Mouse (Mus musculus) embryonic facial prominence, embryonic 11.5 days (tissue): Measurements from ENCODE around the gene Sh2d6. TPM values are rescaled to one million over a fixed set of nuclear protein-coding genes. Genes with fewer than 3 reads are reported as not detected.
"Not testable (repeated sequence)": the region's sequence is repeated elsewhere in the genome, so short reads cannot be mapped to it uniquely, and the experiment has no call there.

Experiments
- ATAC-seq: fragments of 200-750 bp; cut with Nextera tagmentation; replicated peaks from 2 replicates; pipeline ENCODE4 v1.8.0; 2017; ENCODE audit warnings: low read depth; ENCODE audit not compliant: insufficient number of reproducible peaks, low FRiP score, low TSS enrichment
- DNase-seq: peaks from one replicate; pipeline ENCODE4 v3.0.0-alpha.2; 2015; ENCODE audit warnings: low spot score
- H3K27ac ChIP-seq: fragments of 300-500 bp; sonication (generic); replicated peaks from 2 replicates; pipeline ENCODE4 v1.5.1; 2014; ENCODE audit warnings: mild to moderate bottlenecking, low read depth, low read length, control low read depth
- H3K27me3 ChIP-seq: fragments of 300-500 bp; sonication (generic); 2 replicates; pipeline ENCODE4 v1.6.1; 2014; ENCODE audit warnings: mild to moderate bottlenecking, low read length, moderate library complexity, mixed read lengths; ENCODE audit not compliant: control insufficient read depth, insufficient read depth
- H3K36me3 ChIP-seq: fragments of 300-500 bp; sonication (generic); replicated peaks from 2 replicates; pipeline ENCODE4 v1.6.1; 2014; ENCODE audit warnings: low read depth, mild to moderate bottlenecking, low read length, moderate library complexity, mixed read lengths; ENCODE audit not compliant: control insufficient read depth, insufficient read depth
- H3K4me1 ChIP-seq: fragments of 300-500 bp; sonication (generic); 2 replicates; pipeline ENCODE4 v1.6.1; 2014; ENCODE audit warnings: low read length, mixed read lengths; ENCODE audit not compliant: control insufficient read depth, insufficient read depth
- H3K4me2 ChIP-seq: fragments of 300-500 bp; sonication (generic); 2 replicates; pipeline ENCODE4 v1.6.1; 2014; ENCODE audit warnings: low read depth, mild to moderate bottlenecking, control low read depth, low read length, moderate library complexity
- H3K4me3 ChIP-seq: fragments of 300-500 bp; sonication (generic); 2 replicates; pipeline ENCODE4 v1.5.1; 2014; ENCODE audit warnings: low read depth, low read length, control low read depth
- H3K9ac ChIP-seq: fragments of 300-500 bp; sonication (generic); replicated peaks from 2 replicates; pipeline ENCODE4 v1.6.1; 2014; ENCODE audit warnings: mild to moderate bottlenecking, control low read depth, low read length
- H3K9me3 ChIP-seq: fragments of 300-500 bp; sonication (generic); replicated peaks from 2 replicates; pipeline ENCODE4 v1.6.1; 2016; ENCODE audit warnings: mild to moderate bottlenecking, low read length, inconsistent platforms, mixed read lengths; ENCODE audit not compliant: control insufficient read depth
- WGBS: fragments of 180-500 bp; shearing (Covaris S2); extraction: QIAGEN DNeasy Blood & Tissue Kit; methylation state at CpG from one replicate; pipeline ENCODE4 v1.1.7; 2014; 5-methylcytosine and 5-hydroxymethylcytosine counted together
- polyA plus RNA-seq: library from polyadenylated mRNA; unstranded; fragments of >200 nt; fragmentation: Nextera tagmentation; extraction: Ambion mirVana; gene quantifications from 2 replicates; pipeline ENCODE4 v1.2.1, GENCODE M21; 2014

Sh2d6 gene
- polyA plus RNA-seq, 1 experiment from 2014 or later, result not detected

GRCm38 (mm10) chr6:72478691-72479090, 42.8 kb downstream of the Sh2d6 start:
- not testable (repeated sequence) for H3K4me1 ChIP-seq, H3K4me3 ChIP-seq, H3K9me3 ChIP-seq, ATAC-seq, H3K9ac ChIP-seq, DNase-seq, H3K4me2 ChIP-seq, H3K27ac ChIP-seq, H3K27me3 ChIP-seq, H3K36me3 ChIP-seq
- 94% methylated on average over 3 of the region's 3 CpGs for WGBS

GRCm38 (mm10) chr6:72477621-72478020, 43.9 kb downstream of the Sh2d6 start:
- ATAC-seq, result no peak
- 85% methylated on average over 3 of the region's 3 CpGs for WGBS
- H3K27ac ChIP-seq, result no peak overlapping the region

DNA sequence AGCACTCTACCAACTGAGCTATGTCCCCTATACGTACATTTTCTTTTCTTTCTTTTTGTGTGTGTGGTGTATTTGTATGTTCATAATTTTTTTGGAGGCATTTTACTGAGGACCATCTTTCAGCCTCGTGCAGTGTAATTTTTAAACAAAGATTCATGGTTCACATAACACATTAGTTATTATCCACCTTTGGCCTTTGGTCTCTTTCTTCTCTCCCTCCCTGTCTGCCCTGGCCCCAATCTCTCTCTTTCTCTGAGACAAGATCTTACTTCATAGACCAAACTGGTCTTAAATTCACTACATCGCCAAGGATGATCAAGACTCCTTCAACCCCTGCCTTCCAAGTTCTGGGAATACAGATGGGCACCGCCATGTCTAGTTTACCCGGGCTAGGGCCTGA, 44.7 kb downstream of the Sh2d6 start:
- 92% methylated on average over 5 of the region's 5 CpGs for WGBS
- H3K27me3 ChIP-seq, result no peaks in the 10 kb centered on the region

More at GRCm38 (mm10) chr6:72477621-72478020, 43.9 kb downstream of the Sh2d6 start:
- no peaks in the 10 kb centered on the region for H3K4me1 ChIP-seq
- no peaks in the 10 kb centered on the region; the same call in 1 of the 2 replicates for H3K9me3 ChIP-seq
- H3K9ac ChIP-seq, result no peak overlapping the region
- no peak overlapping the region for H3K4me3 ChIP-seq
- no peaks in the 10 kb centered on the region for H3K36me3 ChIP-seq
- no peak overlapping the region for H3K4me2 ChIP-seq
- no peak for DNase-seq
- H3K27me3 ChIP-seq, result no peaks in the 10 kb centered on the region

DNA sequence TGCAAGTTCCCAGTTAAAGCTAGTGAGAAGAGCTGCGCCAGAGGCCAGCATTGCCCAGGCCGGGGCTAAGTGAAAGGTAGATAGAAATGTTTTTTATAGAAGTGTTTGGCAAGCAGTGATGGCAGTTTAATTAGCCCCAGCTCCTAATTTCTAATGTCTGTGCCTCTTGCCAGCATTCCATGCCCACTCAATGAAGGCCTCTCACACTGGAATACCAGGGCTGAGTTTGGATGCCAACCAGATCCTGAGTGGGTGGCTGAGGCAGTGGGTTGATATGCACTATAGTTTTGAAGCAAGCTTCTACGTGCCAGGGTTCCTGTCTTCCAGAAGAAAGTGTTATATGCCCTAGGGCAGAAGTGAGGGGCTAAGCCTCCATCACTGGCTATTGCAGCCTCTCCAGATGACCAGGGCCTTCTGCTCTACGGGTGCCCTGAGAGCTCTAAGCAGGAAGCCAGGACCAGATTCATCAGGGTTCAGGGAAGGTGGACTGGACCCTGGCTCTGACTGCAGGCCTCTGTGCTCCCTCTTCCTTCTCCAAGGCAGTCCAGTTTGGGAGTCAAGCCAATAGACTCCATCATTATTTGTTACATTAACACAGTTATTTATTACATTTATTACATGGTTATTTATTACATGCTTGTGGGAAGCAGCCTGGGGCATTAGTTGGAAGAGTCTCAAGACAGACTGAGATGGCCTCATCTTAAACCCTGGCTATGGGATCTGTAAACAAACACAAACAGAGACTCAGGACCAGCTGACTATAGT, 46.1 kb downstream of the Sh2d6 start:
- Histone ChIP-seq H3K4me1 (no peaks in the 10 kb centered on the region), H3K36me3 (no peaks in the 10 kb centered on the region), H3K27me3 (no peaks in the 10 kb centered on the region), H3K4me3 (no peak overlapping the region), H3K27ac (no peak overlapping the region), H3K4me2 (no peak overlapping the region), H3K9ac (no peak overlapping the region), H3K9me3 (no peaks in the 10 kb centered on the region; the same call in 1 of the 2 replicates)
- 79% methylated on average over 4 of the region's 4 CpGs for WGBS
- ATAC-seq, result no peak
- no peak for DNase-seq

More for the DNA sequence above, 44.7 kb downstream of the Sh2d6 start:
- ATAC-seq (no peak), DNase-seq (no peak)
- Histone ChIP-seq H3K9ac (no peak overlapping the region), H3K9me3 (no peaks in the 10 kb centered on the region; the same call in 1 of the 2 replicates), H3K36me3 (no peaks in the 10 kb centered on the region), H3K27ac (no peak overlapping the region), H3K4me3 (no peak overlapping the region), H3K4me1 (no peaks in the 10 kb centered on the region), H3K4me2 (no peak overlapping the region)

GRCm38 (mm10) chr6:72473264-72474041, 48.1 kb downstream of the Sh2d6 start:
- Histone ChIP-seq H3K27me3 (no peaks in the 10 kb centered on the region), H3K4me1 (no peaks in the 10 kb centered on the region), H3K4me3 (no peak overlapping the region), H3K27ac (no peak overlapping the region), H3K9ac (no peak overlapping the region), H3K36me3 (no peaks in the 10 kb centered on the region), H3K9me3 (no peaks in the 10 kb centered on the region), H3K4me2 (no peak overlapping the region)
- 0 out of 2 replicates have a peak, but pooled peaks have one; percentile 70 for ATAC-seq
- 59% methylated on average over 14 of the region's 14 CpGs for WGBS
- DNase-seq, result no peak

- ATAC-seq, result no peak
- H3K27ac ChIP-seq, result no peak overlapping the region
- no peak for DNase-seq
- no peaks in the 10 kb centered on the region for H3K27me3 ChIP-seq
- H3K4me1 ChIP-seq, result no peaks in the 10 kb centered on the region
- 87% methylated on average over 4 of the region's 4 CpGs for WGBS
- no peak overlapping the region for H3K9ac ChIP-seq
- no peak overlapping the region for H3K4me2 ChIP-seq
- H3K4me3 ChIP-seq, result no peak overlapping the region
- H3K9me3 ChIP-seq, result no peaks in the 10 kb centered on the region
- H3K36me3 ChIP-seq, result no peaks in the 10 kb centered on the region
Measured at GRCm38 (mm10) chr6:72466171-72466570, 55.3 kb downstream of the Sh2d6 start.

- Histone ChIP-seq H3K36me3 (no peaks in the 10 kb centered on the region), H3K4me1 (no peaks in the 10 kb centered on the region), H3K9me3 (no peaks in the 10 kb centered on the region), H3K4me2 (no peak overlapping the region), H3K27ac (no peak overlapping the region), H3K4me3 (no peak overlapping the region), H3K27me3 (no peaks in the 10 kb centered on the region), H3K9ac (no peak overlapping the region)
- ATAC-seq (no peak), DNase-seq (no peak)
- WGBS, result 71% methylated on average over 8 of the region's 8 CpGs
Measured at GRCm38 (mm10) chr6:72465361-72466157, 55.9 kb downstream of the Sh2d6 start.
